Mouse (Mus musculus) embryonic fibroblast, embryonic 13.5 days (primary cell): Measurements from ENCODE around the gene Acad12.

Source experiments
- CTCF ChIP-seq: IDR thresholded peaks from 2 replicates; pipeline ENCODE4 v1.5.1; 2011; ENCODE audit warnings: mild to moderate bottlenecking, control low read depth, low read length, moderate library complexity, borderline replicate concordance; ENCODE audit not compliant: insufficient read depth
- POLR2A ChIP-seq: IDR thresholded peaks from 2 replicates; pipeline ENCODE4 v1.6.1; 2011; ENCODE audit warnings: low read depth, mild to moderate bottlenecking, control low read depth, low read length, moderate library complexity

DNA sequence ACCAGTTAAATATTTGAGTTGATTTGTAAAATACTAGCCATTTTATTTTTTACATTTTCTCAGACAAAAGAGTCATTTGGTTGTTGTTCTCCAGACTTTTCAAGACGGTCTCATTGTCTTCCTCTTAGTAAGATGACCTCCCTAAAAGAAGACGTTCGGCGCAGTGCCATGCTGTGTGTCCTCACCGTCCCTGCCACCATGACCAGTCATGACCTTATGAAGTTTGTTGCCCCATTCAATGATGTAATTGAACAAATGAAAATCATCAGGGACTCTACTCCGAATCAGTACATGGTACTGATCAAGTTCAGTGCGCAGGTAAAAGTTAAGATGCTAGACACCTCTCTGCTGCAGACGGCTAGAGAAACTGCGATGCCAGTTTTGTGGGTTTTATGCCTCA lies 46.2 kb upstream of the Acad12 start:
- TF ChIP-seq POLR2A (no peak), CTCF (no peak)
